Mouse (Mus musculus) neural tube, embryonic 15.5 days (tissue): ENCODE measurements at regions not wholly inside any gene's neighbourhood (a gene's known extent, or its start where the extent isn't known, plus 50 kb on each side); places are given as distances from the start of the nearest gene placed in this dataset.

Experiments used
- ATAC-seq: fragments of 200-750 bp; cut with Nextera tagmentation; 2 replicates; pipeline ENCODE4 v1.8.0; 2017; ENCODE audit warnings: mild to moderate bottlenecking, moderate TSS enrichment, moderate library complexity; ENCODE audit not compliant: low FRiP score
- H3K27ac ChIP-seq: fragments of 300-500 bp; sonication (generic); replicated peaks from 2 replicates; pipeline ENCODE4 v1.5.1; 2015; ENCODE audit warnings: mild to moderate bottlenecking, inconsistent platforms
- H3K27me3 ChIP-seq: fragments of 300-500 bp; sonication (generic); replicated peaks from 2 replicates; pipeline ENCODE4 v1.6.1; 2015; ENCODE audit warnings: inconsistent platforms
- H3K36me3 ChIP-seq: fragments of 300-500 bp; sonication (generic); 2 replicates; pipeline ENCODE4 v1.6.1; 2015; ENCODE audit warnings: inconsistent platforms
- H3K4me1 ChIP-seq: fragments of 300-500 bp; sonication (generic); 2 replicates; pipeline ENCODE4 v1.6.1; 2015; ENCODE audit warnings: inconsistent platforms
- H3K4me2 ChIP-seq: fragments of 300-500 bp; sonication (generic); 2 replicates; pipeline ENCODE4 v1.6.1; 2015; ENCODE audit warnings: inconsistent platforms, mild to moderate bottlenecking, moderate library complexity
- H3K4me3 ChIP-seq: fragments of 300-500 bp; sonication (generic); replicated peaks from 2 replicates; pipeline ENCODE4 v1.5.1; 2015; ENCODE audit warnings: mild to moderate bottlenecking, inconsistent platforms
- H3K9ac ChIP-seq: fragments of 300-500 bp; sonication (generic); replicated peaks from 2 replicates; pipeline ENCODE4 v1.6.1; 2015; ENCODE audit warnings: mild to moderate bottlenecking, inconsistent platforms
- H3K9me3 ChIP-seq: fragments of 300-500 bp; sonication (generic); replicated peaks from 2 replicates; pipeline ENCODE4 v1.6.1; 2016; ENCODE audit warnings: inconsistent platforms
- WGBS: fragments of 180-500 bp; shearing (Covaris S2); methylation state at CpG from one replicate; pipeline ENCODE4 v1.1.7; 2015; ENCODE audit warnings: mixed read lengths; 5-methylcytosine and 5-hydroxymethylcytosine counted together

DNA sequence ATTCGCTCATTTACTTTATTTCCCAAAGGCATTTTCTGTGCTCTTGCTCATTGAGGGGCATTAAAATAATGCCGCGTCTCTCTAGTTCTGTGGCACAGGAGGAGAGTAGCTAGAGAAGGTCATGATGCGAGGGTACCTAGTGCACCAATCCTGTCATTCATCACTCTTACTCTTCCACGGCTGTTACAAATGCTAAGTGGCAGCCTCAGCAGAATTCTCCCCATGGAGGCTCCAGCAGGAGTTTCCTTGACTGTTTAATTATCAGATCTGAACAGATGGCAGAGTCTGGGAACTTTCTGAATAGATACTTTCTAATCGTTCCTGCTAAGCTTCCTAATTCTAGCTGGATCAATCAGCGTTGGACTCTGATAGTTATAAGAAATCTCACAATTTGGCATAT, 354.0 kb upstream of the Steap1 start:
- no peak overlapping the region for H3K27ac ChIP-seq
- H3K4me1 ChIP-seq, result no peaks in the 10 kb centered on the region
- H3K4me2 ChIP-seq, result peak overlapping the region; percentile 17; the same call in 1 of the 2 replicates
- no peak overlapping the region for H3K9ac ChIP-seq
- peak; percentile 74 for ATAC-seq
- H3K36me3 ChIP-seq, result no peaks in the 10 kb centered on the region
- H3K9me3 ChIP-seq, result no peaks in the 10 kb centered on the region
- no peak overlapping the region for H3K4me3 ChIP-seq
- 48% methylated on average over 7 of the region's 7 CpGs for WGBS
- H3K27me3 ChIP-seq, result no peaks in the 10 kb centered on the region
